Mouse (Mus musculus) small intestine, adult 2 months (tissue): ENCODE results near the gene Cpn1.

Source experiments
- CTCF ChIP-seq: fragments of 200-500 bp; IDR thresholded peaks from 2 replicates; pipeline ENCODE4 v1.5.1; 2012; ENCODE audit warnings: low read depth, mild to moderate bottlenecking, control low read depth, inconsistent platforms, low read length, moderate library complexity, mixed read lengths; ENCODE audit not compliant: insufficient replicate concordance, insufficient read length; ENCODE audit errors: extremely low read depth
- POLR2A ChIP-seq: fragments of 200-500 bp; IDR thresholded peaks from 2 replicates; pipeline ENCODE4 v1.6.1; 2012; ENCODE audit warnings: low read depth, mild to moderate bottlenecking, control low read depth, inconsistent platforms, low read length, moderate library complexity

- no peak for TF ChIP-seq POLR2A
- TF ChIP-seq CTCF, result no peak
Measured at GRCm38 (mm10) chr19:43954864-43955263, 31.5 kb downstream of the Cpn1 start.
